Mouse (Mus musculus) liver, postnatal 0 days (tissue): ENCODE data around the gene Nop2.

Experiments
- CTCF ChIP-seq: sonication (generic); IDR thresholded peaks from 2 replicates; pipeline ENCODE4 v1.5.1; 2016; ENCODE audit warnings: antibody characterized with exemption, low read depth
- EP300 ChIP-seq: IDR thresholded peaks from 2 replicates; pipeline ENCODE4 v1.6.1; 2016; ENCODE audit warnings: antibody characterized with exemption, low read depth, mild to moderate bottlenecking

DNA sequence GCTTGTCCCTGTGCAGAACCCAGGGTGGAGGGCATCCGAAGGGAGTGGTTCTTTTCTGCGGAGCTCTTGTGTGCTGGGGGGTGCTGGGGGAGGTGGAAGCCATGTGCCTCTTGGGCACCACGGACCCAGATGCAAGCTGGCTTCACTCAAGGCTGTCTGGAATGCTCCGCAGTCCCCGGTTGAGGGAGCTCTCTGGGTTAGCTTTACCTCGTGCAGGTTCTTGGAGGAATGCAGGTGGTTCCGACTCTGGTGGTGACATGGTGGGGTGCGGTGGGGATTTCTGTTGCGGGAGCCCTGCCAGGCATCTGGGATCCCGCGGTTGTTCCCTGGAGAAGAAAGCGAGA is 34.4 kb upstream of the Nop2 start:
- TF ChIP-seq CTCF: no peak
- TF ChIP-seq EP300: no peak
